In the genomic region with DNA sequence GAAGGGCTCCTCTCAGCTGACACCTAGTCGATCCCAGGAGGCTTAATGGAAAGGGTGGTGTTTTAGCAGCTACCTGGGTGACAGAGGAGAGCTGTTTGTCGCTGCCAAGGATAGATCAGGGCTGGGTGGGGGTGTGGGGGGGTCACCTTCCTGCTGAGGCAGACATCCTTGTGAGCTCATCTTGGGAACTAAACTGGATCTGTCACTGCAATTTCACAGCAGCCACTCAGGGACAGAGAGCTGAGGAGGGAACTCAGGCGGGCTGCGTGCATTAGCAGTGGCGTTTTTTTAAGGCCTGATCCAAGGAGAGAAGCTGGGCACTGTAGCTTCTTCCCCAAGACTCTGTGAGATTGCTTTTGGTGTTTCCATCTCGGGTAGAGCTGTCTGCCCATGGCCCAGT, we compare ENCODE assay signal across 26 mouse cellular contexts.
A peak's percentile ranks its signal among the peaks of the same experiment; 100 is the strongest.
DNase-seq lines count a peak whose midpoint lies in the region; ATAC-seq and TF ChIP-seq lines count a peak whose summit lies in the region.
"Had no signal": no experiment of that assay in that cellular context is flagged by ENCODE, and none has a peak within 500 bp of the region (broad histone marks: within the 10 kb centered on the region; RNA-seq: fewer than 3 reads in every experiment).

No protein-coding gene starts in this region.

- H3K27ac ChIP-seq in midbrain, embryonic 12.5 days (replicated peaks) = no peak overlapping the region
- H3K27ac ChIP-seq in midbrain, postnatal 0 days (ENCODE audit: low read depth, low read length) = no peak overlapping the region
- no peak overlapping the region for H3K27ac ChIP-seq in midbrain, embryonic 13.5 days
- H3K27ac ChIP-seq in midbrain, embryonic 15.5 days = no peak overlapping the region
- H3K27ac ChIP-seq: embryonic facial prominence, embryonic 10.5 days; embryonic facial prominence, embryonic 13.5 days; forebrain, embryonic 12.5 days; forebrain, embryonic 15.5 days; heart, embryonic 15.5 days; hindbrain, embryonic 12.5 days; hindbrain, embryonic 15.5 days had no signal

- no peaks in the 10 kb centered on the region for H3K27me3 ChIP-seq in midbrain, embryonic 12.5 days
- no peaks in the 10 kb centered on the region for H3K27me3 ChIP-seq in midbrain, postnatal 0 days (ENCODE audit: insufficient read depth, low read length)
- no peaks in the 10 kb centered on the region for H3K27me3 ChIP-seq in midbrain, embryonic 13.5 days
- H3K27me3 ChIP-seq in midbrain, embryonic 15.5 days (replicated peaks) = no peaks in the 10 kb centered on the region
- H3K27me3 ChIP-seq: embryonic facial prominence, embryonic 13.5 days; forebrain, embryonic 15.5 days; heart, embryonic 12.5 days; heart, embryonic 15.5 days; hindbrain, embryonic 12.5 days; hindbrain, embryonic 15.5 days had no signal

- no peak overlapping the region for H3K9ac ChIP-seq in midbrain, embryonic 12.5 days (replicated peaks)
- H3K9ac ChIP-seq in midbrain, postnatal 0 days (replicated peaks; ENCODE audit: low read length, poor library complexity, severe bottlenecking) = no peak overlapping the region
- H3K9ac ChIP-seq in midbrain, embryonic 13.5 days (replicated peaks) = no peak overlapping the region
- H3K9ac ChIP-seq in midbrain, embryonic 15.5 days = no peak overlapping the region
- H3K9ac ChIP-seq: embryonic facial prominence, embryonic 13.5 days; forebrain, embryonic 12.5 days; forebrain, embryonic 15.5 days; heart, embryonic 12.5 days; heart, embryonic 15.5 days; hindbrain, embryonic 12.5 days; hindbrain, embryonic 15.5 days had no signal

- TF ChIP-seq CTCF in midbrain, postnatal 0 days (IDR thresholded peaks at IDR 0.05) = no peak

- peak; percentile 41; the same call in 1 of the 2 replicates for ATAC-seq in midbrain, embryonic 12.5 days (ENCODE audit: low FRiP score, low read depth)
- no peak for ATAC-seq in midbrain, postnatal 0 days (ENCODE audit: low FRiP score)
- peak; percentile 55; the same call in 1 of the 2 replicates for ATAC-seq in midbrain, embryonic 13.5 days
- 0 out of 2 replicates have a peak, but pooled peaks have one; percentile 35 for ATAC-seq in midbrain, embryonic 15.5 days (replicated peaks)
- ATAC-seq: CD4-positive, CD25-positive, alpha-beta regulatory T cell, adult 4 months; forebrain, embryonic 15.5 days had no signal

- whole genome bisulfite sequencing in midbrain, embryonic 12.5 days = 52% methylated on average over 6 of the region's 6 CpGs
- WGBS in midbrain, postnatal 0 days = 26% methylated on average over 6 of the region's 6 CpGs
- whole genome bisulfite sequencing in midbrain, embryonic 13.5 days = 42% methylated on average over 6 of the region's 6 CpGs
- WGBS in midbrain, embryonic 15.5 days = 46% methylated on average over 6 of the region's 6 CpGs

- peaks cover 12% of the 10 kb centered on the region for H3K4me1 ChIP-seq in midbrain, embryonic 12.5 days
- peaks cover 3% of the 10 kb centered on the region; the same call in 1 of the 2 replicates for H3K4me1 ChIP-seq in midbrain, postnatal 0 days (ENCODE audit: insufficient read depth, low read length)
- H3K4me1 ChIP-seq in midbrain, embryonic 13.5 days (replicated peaks) = peaks cover 32% of the 10 kb centered on the region
- peaks cover 12% of the 10 kb centered on the region for H3K4me1 ChIP-seq in midbrain, embryonic 15.5 days
- H3K4me1 ChIP-seq: embryonic facial prominence, embryonic 13.5 days; heart, embryonic 12.5 days; heart, embryonic 15.5 days had no signal

- H3K4me2 ChIP-seq in midbrain, embryonic 12.5 days (replicated peaks) = no peak overlapping the region
- H3K4me2 ChIP-seq in midbrain, postnatal 0 days (ENCODE audit: low read depth, low read length, poor library complexity, severe bottlenecking) = no peak overlapping the region
- no peak overlapping the region for H3K4me2 ChIP-seq in midbrain, embryonic 13.5 days (replicated peaks)
- H3K4me2 ChIP-seq in midbrain, embryonic 15.5 days = no peak overlapping the region
- H3K4me2 ChIP-seq: embryonic facial prominence, embryonic 13.5 days; forebrain, embryonic 12.5 days; forebrain, embryonic 15.5 days; heart, embryonic 12.5 days; heart, embryonic 15.5 days; hindbrain, embryonic 12.5 days; hindbrain, embryonic 15.5 days had no signal

- H3K36me3 ChIP-seq in midbrain, embryonic 12.5 days = no peaks in the 10 kb centered on the region
- H3K36me3 ChIP-seq in midbrain, postnatal 0 days (ENCODE audit: insufficient read depth, low read length) = no peaks in the 10 kb centered on the region
- no peaks in the 10 kb centered on the region for H3K36me3 ChIP-seq in midbrain, embryonic 13.5 days
- no peaks in the 10 kb centered on the region for H3K36me3 ChIP-seq in midbrain, embryonic 15.5 days (replicated peaks)
- H3K36me3 ChIP-seq: embryonic facial prominence, embryonic 10.5 days; embryonic facial prominence, embryonic 13.5 days; forebrain, embryonic 12.5 days; forebrain, embryonic 15.5 days; heart, embryonic 12.5 days; heart, embryonic 15.5 days; hindbrain, embryonic 12.5 days; hindbrain, embryonic 15.5 days had no signal

- H3K4me3 ChIP-seq in midbrain, embryonic 12.5 days = no peak overlapping the region
- no peak overlapping the region for H3K4me3 ChIP-seq in midbrain, postnatal 0 days (ENCODE audit: low read depth, low read length)
- H3K4me3 ChIP-seq in midbrain, embryonic 13.5 days (replicated peaks) = no peak overlapping the region
- H3K4me3 ChIP-seq in midbrain, embryonic 15.5 days = no peak overlapping the region
- H3K4me3 ChIP-seq: embryonic facial prominence, embryonic 10.5 days; embryonic facial prominence, embryonic 13.5 days; erythroblast, embryonic 14.5 days; forebrain, embryonic 12.5 days; forebrain, embryonic 15.5 days; heart, embryonic 12.5 days; heart, embryonic 15.5 days; hindbrain, embryonic 12.5 days; hindbrain, embryonic 15.5 days had no signal

- no peak for DNase-seq in midbrain, postnatal 0 days (ENCODE audit: low spot score)
- DNase-seq in lung, postnatal 4 days = no peak
- no peak for DNase-seq in thymus, postnatal 10 days (ENCODE audit: low spot score in 2 of 2)
- DNase-seq: adrenal gland, adult 2 months; adrenal gland, postnatal 14 days; cerebellum, adult 11-12 months; cerebellum, adult 8-10 months; cerebellum, postnatal 10 days; cerebellum, postnatal 36 days; embryo, embryonic 11 days; gastrocnemius, postnatal 10 days; gastrocnemius, postnatal 36 days; heart, postnatal 10 days had no signal

- H3K9me3 ChIP-seq in midbrain, embryonic 12.5 days = no peaks in the 10 kb centered on the region
- H3K9me3 ChIP-seq in midbrain, postnatal 0 days (ENCODE audit: low read length) = no peaks in the 10 kb centered on the region
- no peaks in the 10 kb centered on the region for H3K9me3 ChIP-seq in midbrain, embryonic 13.5 days
- no peaks in the 10 kb centered on the region for H3K9me3 ChIP-seq in midbrain, embryonic 15.5 days
- H3K9me3 ChIP-seq: embryonic facial prominence, embryonic 10.5 days; embryonic facial prominence, embryonic 13.5 days; forebrain, embryonic 12.5 days; forebrain, embryonic 15.5 days; heart, embryonic 12.5 days; heart, embryonic 15.5 days; hindbrain, embryonic 12.5 days; hindbrain, embryonic 15.5 days had no signal
